Mouse (Mus musculus) gastrocnemius, postnatal 25 days (tissue): ENCODE measurements around the gene Usp21. TPM values are rescaled to one million over a fixed set of nuclear protein-coding genes. Genes with fewer than 3 reads are reported as not detected.

Experiments used
- DNase-seq: peaks from one replicate; pipeline ENCODE4 v3.0.0; 2022
- total RNA-seq, 2 experiments: library from RNA; stranded (reverse); gene quantifications; 1 replicate in 1 of 2; 2 replicates in 1 of 2; pipeline ENCODE4 v1.2.3; 2021

Usp21 gene
- total RNA-seq, 2 experiments from 2014 or later = 14.2 to 15.7 TPM

DNA sequence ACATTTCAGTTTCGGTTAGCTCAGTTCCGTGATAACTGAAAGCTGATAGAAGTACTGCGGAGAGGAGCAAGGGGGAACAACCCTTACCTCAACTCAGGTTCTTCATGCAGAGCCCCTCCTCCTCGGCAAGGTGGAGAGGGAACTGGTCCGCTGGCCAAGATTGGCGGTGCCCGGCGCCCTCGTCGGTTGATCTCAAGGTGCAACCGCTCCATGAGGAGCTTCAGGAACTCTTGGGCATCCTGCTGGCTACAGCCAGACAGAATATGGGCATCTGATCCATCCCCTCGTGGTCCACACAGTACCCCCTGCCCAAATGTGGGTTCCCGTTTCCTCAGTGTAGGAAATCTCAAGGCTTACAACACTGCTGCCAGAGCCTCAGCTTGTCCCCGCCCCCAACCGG, 3.3 kb downstream of the Usp21 start:
- no peak for DNase-seq

- no peak for DNase-seq
These were observed 4.3 kb downstream of the Usp21 start for GRCm38 (mm10) chr1:171283188-171284160.

GRCm38 (mm10) chr1:171282086-171282805, 5.5 kb downstream of the Usp21 start:
- no peak for DNase-seq

DNA sequence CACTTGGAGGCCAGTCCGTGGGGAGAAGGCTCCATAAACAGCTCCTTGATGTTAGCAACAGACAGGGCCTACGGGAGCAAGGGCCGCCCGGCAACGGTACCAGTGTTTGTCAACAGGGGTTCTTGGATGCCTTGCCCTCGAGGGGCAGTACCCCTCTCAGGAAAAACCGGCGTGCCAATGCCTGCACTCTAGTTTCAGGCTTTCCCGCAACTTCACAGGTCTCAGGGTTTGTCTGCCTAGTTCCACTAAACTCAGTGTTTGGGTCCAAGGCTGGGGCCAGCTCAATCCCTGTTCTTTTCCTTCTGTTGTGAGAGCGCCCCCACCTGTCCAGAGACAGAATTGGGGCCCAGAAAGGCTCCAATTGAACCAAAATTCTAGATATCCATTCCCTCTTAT, 6.3 kb downstream of the Usp21 start:
- peak; percentile 73 for DNase-seq

DNA sequence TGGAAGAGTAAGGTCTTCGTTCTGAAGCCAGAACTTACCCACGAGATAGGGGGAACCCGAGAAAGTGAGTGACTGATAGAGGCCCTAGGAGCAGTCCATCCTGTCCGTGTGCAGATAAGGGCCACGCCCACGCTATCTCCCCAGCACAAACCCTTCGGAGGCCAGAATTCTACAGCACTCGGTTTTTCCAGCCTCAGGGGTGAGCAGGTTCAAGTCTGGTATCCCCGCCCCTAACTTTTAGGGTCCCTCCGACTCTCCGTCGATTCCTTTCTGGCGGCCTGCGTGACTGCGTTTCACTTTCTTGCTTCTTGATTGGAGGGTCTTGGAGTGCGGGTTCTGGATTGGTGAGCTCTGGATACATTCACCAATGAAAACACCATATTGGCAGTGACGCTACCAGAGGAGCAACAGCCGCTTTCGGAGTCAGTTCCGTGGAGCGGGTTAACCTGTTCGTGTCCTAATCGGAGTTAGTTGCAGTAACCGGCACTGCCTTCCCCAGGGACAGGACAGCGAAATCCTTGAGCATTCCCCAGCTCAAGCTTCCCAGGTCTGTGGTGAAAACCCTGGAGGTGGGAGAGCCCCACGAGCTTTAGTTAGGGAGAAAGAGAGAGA, 6.8 kb downstream of the Usp21 start, which contains the start of gene Ppox:
TSS of gene Ppox (minus strand) at position 271 of the 612 bp plus-strand sequence.
- DNase-seq = peak; percentile 93

DNA sequence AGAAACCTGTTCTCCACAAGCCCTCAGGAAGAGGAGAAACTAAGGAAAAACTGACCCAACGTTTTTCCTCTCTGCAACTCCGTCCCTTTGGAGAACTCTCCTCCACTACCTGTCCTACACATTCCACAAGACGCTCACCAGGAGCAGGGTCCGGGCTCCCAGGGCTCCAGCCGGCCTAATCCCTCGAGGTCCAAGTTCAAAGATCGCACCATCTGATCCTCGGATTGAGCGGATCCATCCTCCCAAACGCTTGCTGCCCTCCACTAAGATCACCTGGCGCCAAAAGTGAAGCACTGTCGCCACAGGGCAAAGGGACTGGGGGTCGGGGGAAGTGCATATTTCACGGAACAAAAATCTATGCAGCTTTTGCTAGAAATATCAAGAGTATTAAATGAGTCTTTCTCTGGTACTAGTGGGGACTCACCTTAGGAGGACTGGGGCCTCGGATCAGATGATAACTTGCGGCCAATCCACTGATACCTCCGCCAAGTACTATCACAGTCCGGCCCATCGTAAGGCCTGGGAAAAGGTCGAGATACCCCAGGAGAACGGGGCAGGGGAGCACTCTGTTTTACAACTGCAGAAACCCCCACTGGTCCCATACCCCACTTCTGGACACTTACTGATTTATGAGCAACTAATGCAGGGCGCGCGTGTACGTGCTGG, 7.4 kb downstream of the Usp21 start:
- no peak for DNase-seq

GRCm38 (mm10) chr1:171279721-171280120, 8.1 kb downstream of the Usp21 start:
- DNase-seq = no peak

DNA sequence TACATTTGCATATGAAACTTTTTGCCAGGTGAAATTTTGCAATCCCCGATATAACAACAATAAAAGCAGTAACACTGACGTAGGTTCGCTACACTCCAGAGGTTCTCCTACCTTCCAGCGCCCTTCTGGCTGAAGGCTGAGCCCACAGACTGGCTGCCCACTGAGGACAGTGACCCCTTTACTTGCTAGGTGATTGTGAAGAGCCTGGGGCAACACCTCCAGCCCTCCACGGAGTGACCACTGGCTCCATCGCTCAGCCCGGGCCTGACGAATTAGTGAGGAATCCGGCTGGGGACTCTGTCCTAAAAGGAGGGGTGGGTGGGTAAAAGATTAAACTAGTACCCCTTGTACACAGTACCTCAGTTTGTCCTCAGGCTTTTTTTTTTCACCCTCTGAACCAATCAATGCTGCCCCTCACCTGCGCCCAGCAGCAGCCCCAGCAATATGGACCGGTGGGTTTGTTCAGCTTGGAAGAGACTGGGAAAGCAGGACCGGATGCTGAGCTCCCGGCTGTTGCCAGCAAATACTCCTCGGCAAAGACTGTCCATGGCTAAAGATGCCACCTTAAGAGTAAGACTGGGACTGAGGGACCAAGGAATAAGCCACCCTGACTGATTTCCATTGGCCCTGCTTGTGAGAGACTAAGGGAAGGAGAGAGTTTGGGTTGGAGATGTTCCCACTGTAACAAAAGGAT, 8.6 kb downstream of the Usp21 start:
- no peak for DNase-seq

DNA sequence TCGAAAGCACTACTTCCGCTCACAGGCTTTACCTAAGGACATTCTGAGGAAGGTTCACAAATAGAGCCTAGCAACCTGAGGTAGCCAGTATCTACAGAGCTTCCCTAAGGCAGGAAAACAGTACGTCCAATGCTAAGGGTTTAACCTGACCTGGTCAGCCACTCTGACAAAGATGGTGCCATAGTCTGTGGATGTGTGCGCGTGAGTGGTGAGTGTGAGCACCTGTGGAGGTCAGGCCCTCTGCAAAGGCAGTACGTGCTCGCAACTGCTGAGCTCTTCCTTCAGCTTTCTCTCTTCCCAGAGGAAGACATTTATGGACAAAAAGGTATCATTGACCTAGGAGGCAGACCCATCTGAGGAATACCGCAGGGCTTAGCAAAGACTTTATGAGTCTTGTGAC, 9.4 kb downstream of the Usp21 start:
- DNase-seq = no peak

- DNase-seq = no peak
These were observed 10.1 kb downstream of the Usp21 start for GRCm38 (mm10) chr1:171277736-171278135.

- no peak for DNase-seq
These were observed 11.6 kb downstream of the Usp21 start for GRCm38 (mm10) chr1:171276110-171276748.

DNA sequence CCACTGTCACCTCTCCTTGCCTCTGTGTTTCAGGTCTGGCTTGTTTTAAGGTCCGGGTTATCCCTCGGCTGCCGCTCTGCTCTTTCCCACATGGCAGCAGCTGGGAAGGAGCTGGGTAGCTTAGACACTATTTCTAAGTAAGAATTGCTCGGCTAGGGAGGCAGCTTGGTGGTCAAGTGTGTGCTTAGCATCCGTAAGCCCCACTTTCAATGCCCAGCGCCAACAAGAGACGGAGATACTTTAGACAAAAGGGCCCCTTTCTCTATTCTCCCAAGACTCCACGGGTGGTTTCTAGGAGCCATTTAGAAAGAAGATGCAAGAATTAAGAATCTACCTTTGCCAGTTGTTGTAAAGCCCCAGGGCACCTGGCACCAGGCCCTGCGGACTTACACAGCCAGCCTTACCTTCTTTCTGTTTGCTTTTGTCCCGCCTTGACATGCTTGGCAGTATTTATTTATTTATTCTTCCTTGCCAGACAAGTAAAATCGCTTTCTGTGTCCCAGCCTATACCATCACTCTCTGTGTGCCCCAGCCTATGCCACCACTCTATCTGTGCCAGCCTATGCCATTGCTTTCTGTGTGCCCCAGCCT, 12.6 kb downstream of the Usp21 start:
- DNase-seq = no peak

DNA sequence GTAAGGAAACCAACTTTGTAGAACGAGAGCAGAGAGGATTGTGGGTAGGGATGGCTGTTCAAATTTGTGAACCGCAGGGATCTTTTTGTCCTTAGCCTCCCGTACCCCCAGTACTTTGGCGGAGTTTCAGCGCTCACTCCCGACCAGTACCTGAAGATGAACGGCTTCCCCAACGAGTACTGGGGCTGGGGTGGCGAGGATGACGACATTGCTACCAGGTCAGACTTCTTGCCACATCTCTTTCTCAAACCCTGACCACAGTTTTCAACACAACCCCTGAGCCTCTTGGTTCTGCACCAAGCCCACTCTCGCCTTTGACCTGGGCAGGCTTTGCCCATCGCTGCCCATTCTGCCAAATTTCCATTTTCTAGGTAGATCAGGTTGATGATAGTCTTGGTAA, 13.6 kb downstream of the Usp21 start:
- DNase-seq = no peak

DNA sequence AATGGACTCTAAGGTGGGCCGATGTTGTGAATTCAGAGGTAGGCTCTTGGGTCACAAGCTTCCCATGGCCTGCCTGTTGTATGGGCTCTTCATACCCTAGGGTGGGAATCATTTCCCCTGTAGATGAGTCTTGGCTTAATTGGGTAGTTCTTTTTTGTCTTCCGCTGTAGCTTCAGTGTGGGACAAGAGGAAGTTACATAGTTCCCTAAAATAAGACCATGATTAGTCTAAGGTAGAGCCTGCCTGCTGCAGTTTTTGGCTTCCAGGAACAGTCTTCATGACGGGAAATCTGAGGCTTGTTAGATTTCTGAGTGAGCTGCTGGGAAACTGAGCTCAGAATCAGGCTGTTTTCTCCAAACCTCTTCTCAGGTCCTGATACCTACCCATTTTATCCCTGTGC, 15.7 kb downstream of the Usp21 start:
- DNase-seq = no peak

DNA sequence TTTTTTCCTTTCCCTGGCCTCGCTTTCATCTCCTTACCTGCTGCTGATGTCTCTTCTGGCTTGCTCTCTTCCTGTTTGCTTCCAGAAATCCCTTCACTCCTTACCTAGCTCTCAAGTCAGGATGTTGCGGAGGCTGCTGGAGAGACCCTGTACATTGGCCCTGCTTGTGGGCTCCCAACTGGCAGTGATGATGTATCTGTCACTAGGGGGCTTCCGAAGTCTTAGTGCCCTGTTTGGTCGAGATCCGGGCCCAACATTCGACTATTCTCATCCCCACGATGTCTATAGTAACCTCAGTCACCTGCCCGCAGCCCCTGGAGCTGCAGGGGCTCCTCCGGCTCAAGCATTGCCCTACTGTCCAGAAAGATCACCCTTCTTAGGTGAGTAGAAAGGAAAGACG, 16.2 kb downstream of the Usp21 start:
- no peak for DNase-seq

GRCm38 (mm10) chr1:171271196-171271595, 16.6 kb downstream of the Usp21 start:
- DNase-seq = no peak

DNA sequence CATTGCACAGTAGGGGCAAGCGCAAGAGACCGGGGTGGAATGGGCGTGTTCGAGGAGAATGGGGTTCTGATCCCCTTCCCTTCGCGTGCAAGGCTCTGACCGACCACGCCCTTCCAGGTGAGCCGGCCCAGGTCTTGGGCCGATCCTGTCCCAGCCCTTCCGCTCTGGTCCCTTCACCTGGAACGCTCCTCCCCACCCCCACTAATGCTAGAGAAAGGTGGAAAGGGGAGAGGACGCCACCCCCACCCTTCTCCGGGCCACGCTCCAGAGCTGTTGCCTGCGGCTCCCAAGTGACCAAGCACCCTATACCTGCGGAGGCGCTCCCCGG, 17.3 kb downstream of the Usp21 start:
- DNase-seq = no peak

- DNase-seq = peak; percentile 93
These were observed 17.8 kb downstream of the Usp21 start, which contains the start of gene B4galt3 for GRCm38 (mm10) chr1:171269848-171270572. Gene B4galt3, plus strand, starts transcription at chr1:171270328.

DNA sequence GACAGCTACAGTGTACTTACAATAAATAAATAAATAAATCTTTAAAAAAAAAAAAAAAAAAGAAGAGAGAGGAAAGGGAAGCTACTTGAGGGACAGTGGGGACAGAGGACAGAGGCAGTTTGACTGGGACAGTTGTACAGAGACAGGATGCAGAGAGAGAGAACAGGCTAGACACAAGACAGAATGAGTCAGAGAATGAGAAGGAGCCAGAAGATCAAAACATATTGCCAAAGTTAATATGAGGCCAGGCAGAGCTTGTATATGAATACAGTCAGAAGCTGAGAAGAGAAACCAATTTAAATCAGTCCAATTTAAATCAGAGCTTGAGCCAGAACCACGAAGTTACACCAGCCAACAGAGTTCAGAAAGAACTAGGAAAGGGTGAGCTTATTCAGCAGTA, 19.4 kb downstream of the Usp21 start:
- no peak for DNase-seq
